Mouse (Mus musculus) megakaryocyte, adult 5-6 weeks (primary cell): ENCODE measurements around the gene Tmprss2. TPM values are rescaled to one million over a fixed set of nuclear protein-coding genes. Genes with fewer than 3 reads are reported as not detected.
"Not testable (repeated sequence)": the region's sequence is repeated elsewhere in the genome, so short reads cannot be mapped to it uniquely, and the experiment has no call there.

Experiments used
- ATAC-seq: 2 replicates; pipeline ENCODE4 v1.8.0; 2016; ENCODE audit warnings: mild to moderate bottlenecking, inconsistent platforms; ENCODE audit not compliant: poor library complexity, severe bottlenecking
- total RNA-seq, 2 experiments: library from RNA; stranded (forward) in 1 of 2; stranded (reverse) in 1 of 2; fragments of 153-499, 151-499 nt in 1 of 2; fragments of 221-1000, 200-1000 nt in 1 of 2; gene quantifications; 2 replicates each; pipeline versions ENCODE4 v1.2.3 to v1.2.4; 2015 to 2017

Tmprss2 gene
- total RNA-seq, 2 experiments from 2014 or later, result not detected

DNA sequence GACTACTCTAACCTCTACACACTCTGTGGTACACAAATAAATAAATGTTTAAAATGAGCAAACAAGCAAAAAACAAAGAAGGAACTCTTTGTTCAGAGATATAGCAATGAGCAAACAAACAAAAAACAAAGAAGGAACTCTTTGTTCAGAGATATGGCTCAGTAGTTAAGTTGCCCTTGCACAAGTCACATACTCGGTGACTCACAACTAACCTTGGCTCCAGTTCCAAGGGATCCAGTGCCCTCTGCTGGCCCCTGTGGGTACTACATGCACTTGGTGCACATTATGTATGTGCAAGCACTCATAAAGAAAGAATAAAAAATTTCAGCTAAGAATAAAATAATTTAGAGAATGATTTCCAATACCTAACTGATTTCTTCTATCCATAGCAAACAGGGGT, 17.9 kb downstream of the Tmprss2 start:
- ATAC-seq, result peak; percentile 96

DNA sequence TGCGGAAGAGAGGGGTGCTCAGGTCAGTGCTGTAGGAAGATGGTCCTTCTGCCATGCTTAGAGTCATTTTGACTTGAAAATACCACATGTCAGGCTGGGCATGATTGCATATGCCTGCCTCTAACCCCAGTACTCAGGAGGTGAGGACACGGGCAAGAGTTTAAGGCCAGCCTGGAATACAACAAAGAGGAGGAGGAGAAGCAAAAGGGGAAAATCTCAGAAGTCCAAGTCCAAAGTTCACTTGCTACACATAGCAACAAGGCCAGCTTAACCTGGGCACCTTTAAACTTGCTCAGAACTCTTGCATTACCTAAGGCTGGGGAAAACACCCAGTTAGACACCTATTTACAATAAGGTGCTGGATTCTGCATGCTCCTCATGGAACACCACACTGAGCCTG, 19.5 kb downstream of the Tmprss2 start:
- ATAC-seq, result no peak

GRCm38 (mm10) chr16:97582876-97583275, 28.1 kb downstream of the Tmprss2 start:
- ATAC-seq, result not testable (repeated sequence)

- ATAC-seq, result no peak
Observed at GRCm38 (mm10) chr16:97569426-97569825, 41.6 kb downstream of the Tmprss2 start.

- no peak for ATAC-seq
Observed at GRCm38 (mm10) chr16:97568662-97569061, 42.3 kb downstream of the Tmprss2 start.

DNA sequence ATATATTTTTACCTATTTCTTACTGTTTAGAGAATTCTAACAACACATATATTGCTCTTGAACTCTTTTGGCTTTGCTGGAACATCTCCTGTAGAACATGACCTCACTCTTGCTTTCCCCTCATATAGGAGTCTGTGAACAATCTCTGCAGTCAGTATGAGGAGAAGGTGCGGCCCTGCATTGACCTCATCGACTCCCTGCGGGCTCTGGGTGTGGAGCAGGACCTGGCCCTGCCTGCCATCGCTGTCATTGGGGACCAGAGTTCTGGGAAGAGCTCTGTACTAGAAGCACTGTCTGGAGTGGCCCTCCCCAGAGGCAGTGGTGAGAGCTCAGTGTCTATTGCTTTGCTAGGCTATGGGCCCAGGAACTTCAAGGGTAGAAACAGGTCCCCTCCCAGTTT, 66.7 kb downstream of the Tmprss2 start:
- no peak for ATAC-seq

GRCm38 (mm10) chr16:97536859-97537258, 74.1 kb downstream of the Tmprss2 start:
- no peak for ATAC-seq

DNA sequence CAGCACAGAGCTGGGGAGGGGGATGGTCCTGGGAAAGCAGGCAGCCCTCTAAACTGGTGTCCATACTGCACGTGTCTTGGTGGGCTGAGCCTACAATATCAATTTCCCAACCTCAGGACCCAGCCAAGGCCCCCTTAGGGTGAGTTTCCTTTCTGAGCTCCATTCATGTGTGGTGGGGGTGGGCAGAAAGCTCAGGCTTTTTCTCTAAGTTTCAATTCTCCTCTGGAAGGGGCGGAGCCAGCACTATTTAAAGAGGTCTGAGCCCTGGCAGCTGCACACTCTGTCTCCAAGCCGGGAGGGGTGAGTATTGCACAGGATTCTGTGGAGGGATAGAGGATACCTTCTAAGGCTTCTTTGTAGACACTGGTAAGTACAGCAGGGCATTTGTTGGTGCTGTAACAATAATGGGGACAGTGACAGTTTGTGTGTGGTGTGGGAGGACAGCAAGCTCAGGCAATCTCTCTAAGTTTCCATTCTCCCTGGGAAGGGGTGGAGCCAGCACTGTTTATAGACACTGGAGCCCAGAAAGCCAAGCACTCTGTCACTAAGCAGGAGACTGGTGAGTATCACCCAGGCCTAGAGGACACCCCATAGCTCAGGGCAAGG, 75.1 kb downstream of the Tmprss2 start:
- ATAC-seq, result peak; percentile 70

DNA sequence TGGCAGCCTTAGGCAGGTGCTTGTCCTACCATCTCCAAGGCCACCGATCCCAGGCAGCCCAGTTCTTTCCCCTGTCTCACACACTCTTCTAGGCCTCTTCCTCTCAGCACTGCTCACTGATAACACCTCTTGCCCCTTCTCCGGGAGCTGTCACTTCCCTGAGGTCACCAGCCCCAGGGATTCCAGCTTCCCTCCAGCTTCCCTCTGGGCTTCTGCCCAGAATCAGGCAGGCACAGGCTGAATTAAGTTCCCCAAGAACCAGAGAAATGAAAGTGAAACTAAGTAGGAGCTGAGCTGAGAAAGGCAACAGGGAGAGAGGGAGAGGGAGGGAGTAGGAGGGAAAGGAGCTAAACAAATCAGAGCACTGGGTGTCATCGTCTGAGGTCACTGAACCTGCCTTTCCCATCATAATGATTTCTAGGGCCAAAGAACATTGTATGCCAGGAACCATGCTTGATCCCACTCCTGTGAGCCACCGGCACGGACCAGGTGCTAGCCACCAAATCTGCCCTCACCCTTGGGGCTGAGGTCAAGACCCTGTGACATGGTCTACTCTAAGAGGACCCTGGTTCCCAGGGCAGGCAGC, 76.0 kb downstream of the Tmprss2 start:
- peak; percentile 75 for ATAC-seq

- no peak for ATAC-seq
Observed at GRCm38 (mm10) chr16:97534448-97534847, 76.5 kb downstream of the Tmprss2 start.

DNA sequence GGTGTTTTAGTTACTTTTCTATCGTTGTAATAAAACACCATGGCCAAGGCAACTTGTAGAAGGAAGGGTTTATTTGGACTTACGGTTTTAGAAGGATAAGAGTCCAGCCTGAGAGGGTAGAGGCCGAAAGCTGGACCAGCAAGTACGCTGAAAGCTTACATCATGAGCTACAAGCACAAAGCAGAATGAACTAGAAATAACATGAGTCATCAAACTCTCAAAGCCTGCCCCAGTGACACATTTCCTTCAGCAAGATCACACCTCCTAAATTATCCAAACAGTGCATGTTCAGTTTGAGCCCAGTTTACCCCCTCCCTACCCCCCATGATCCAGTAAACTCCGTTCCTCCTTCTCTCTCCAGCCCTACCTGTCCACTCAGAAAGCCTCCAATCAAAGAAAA, 77.2 kb downstream of the Tmprss2 start:
- no peak for ATAC-seq

- ATAC-seq, result no peak
Observed at GRCm38 (mm10) chr16:97533126-97533525, 77.9 kb downstream of the Tmprss2 start.

DNA sequence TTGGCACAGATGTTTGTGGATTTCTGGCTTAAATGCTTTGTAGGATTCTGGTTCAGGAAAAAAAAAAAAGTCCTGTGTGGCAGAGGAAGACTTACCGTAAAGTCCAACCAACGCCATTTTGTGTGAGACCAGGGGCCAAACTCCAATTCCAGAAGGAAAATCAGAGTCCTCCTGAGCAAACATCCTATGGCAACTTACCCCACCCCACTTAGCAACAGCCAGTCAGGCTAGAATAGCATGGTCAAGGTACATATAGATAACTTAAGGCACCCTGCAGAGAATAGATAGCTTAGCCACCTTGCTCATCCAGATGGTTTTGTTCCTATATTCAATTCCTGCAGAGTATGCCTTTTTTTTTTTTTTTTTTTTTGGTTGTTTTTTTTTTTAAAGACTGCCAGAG, 81.8 kb downstream of the Tmprss2 start:
- ATAC-seq, result no peak

- peak; percentile 60 for ATAC-seq
Observed at GRCm38 (mm10) chr16:97523024-97523423, 88.0 kb downstream of the Tmprss2 start.

GRCm38 (mm10) chr16:97521983-97522382, 89.0 kb downstream of the Tmprss2 start:
- ATAC-seq, result no peak

DNA sequence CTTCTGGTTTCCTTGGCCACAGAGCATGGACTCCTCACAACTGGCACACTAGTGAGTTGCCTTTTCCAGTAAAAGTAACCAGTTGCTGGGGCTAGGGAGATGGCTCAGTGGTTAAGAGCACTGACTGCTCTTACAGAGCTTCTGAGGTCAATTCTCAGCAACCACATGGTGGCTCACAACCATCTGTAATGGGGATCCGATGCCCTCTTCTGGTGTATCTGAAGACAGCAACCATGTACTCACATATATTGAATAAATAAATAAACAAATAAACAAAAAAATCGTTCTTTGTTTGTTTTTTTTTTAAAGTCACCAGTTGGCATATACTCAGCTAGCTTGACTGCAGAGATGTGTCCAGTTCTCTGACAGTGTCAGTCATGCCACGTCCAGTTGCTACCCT, 94.7 kb downstream of the Tmprss2 start:
- ATAC-seq, result no peak

Other genes starting within 250 kb of the Tmprss2 start
- 36.6 and 48.0 TPM in 2 replicates for gene Mx1, start 148.3 kb downstream of the Tmprss2 start, total RNA-seq (2015)
- 126 and 145 TPM in 2 replicates for gene Mx1, start 148.3 kb downstream of the Tmprss2 start, total RNA-seq (2017)
- gene Fam3b, start 96.4 kb downstream of the Tmprss2 start, total RNA-seq (2015), result 0.20 and 0.48 TPM in 2 replicates
- 1.1 TPM in 1 of 2 replicates, not detected in the other for gene Fam3b, start 96.4 kb downstream of the Tmprss2 start, total RNA-seq (2017)
- not detected in 2 replicates for gene Ripk4, start 152.6 kb upstream of the Tmprss2 start, total RNA-seq (2015)
- gene Ripk4, start 152.6 kb upstream of the Tmprss2 start, total RNA-seq (2017), result 0.04 TPM in 1 of 2 replicates, not detected in the other
- 7.2 and 7.9 TPM in 2 replicates for gene Prdm15, start 240.7 kb upstream of the Tmprss2 start, total RNA-seq (2015)
- gene Prdm15, start 240.7 kb upstream of the Tmprss2 start, total RNA-seq (2017), result 4.3 and 6.1 TPM in 2 replicates